Mouse (Mus musculus) induced T-regulatory cell, adult 2 months (primary cell): ENCODE data around the gene Chrne.
"Not testable (repeated sequence)": the region's sequence is repeated elsewhere in the genome, so short reads cannot be mapped to it uniquely, and the experiment has no call there.

Experiments
- DNase-seq: peaks from one replicate; pipeline ENCODE4 v3.0.0-alpha.2; 2012; ENCODE audit warnings: low read depth

Chrne gene

GRCm38 (mm10) chr11:70585457-70585856 is 33.6 kb downstream of the Chrne start:
- no peak for DNase-seq

DNA sequence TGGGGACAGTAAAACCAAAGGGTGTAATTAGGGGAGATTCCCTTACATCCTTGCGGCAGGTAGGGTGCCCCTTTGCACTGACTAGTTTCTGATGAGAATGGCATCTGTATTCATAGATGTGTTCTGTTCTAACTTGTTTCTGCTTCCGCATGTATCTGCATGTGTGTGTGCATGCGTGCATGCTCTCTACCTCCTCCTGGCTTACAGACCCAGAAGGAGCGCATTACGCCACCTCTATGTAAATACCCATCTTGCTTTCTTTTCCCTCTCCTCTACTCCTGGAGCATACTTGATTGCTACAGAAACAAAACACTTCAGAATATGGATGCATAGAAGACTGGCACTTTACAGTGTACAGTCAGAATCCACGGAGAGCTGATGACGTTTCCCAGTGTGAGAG is 35.2 kb downstream of the Chrne start:
- DNase-seq: no peak

- no peak for DNase-seq
These were observed 35.8 kb downstream of the Chrne start for GRCm38 (mm10) chr11:70583022-70583714.

DNA sequence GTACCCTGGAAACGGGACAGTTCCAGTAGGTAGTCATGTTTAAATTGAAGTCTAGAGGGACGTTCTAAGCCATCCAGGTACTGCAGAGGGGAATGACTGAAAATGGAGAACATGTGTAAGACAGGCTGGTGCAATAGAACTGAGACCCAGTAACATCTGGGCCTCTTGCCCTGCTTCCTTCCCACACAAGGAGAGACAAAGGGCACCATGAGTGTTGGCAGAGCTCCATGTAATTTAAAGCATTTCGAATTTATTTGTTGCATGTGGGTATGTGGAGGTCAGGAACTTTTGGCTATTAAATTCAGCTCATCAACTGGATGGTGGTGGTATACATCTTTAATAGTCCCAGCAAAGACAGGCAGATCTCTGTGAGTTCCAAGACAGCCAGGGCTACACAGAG is 36.8 kb downstream of the Chrne start:
- DNase-seq: no peak

DNA sequence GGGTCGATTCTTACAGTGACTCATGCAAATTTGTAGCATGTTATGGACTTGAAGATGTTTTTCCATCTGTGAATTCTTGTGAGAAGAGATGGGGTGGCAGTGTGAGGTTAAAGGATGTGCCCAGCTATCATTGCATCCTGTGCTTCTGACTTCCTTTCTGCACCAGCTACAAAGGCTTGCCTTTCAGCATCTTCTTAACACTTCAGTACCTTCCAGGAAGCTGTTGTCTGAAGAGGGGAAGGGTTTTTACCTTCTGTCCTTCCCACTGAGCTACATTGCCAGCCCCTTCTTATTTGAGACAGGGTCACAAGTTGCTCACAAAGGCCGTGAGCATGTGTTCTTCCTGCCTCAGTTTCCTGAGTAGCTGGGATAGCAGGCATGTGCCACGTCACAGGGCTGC is 38.1 kb downstream of the Chrne start:
- DNase-seq: peak; percentile 83

DNA sequence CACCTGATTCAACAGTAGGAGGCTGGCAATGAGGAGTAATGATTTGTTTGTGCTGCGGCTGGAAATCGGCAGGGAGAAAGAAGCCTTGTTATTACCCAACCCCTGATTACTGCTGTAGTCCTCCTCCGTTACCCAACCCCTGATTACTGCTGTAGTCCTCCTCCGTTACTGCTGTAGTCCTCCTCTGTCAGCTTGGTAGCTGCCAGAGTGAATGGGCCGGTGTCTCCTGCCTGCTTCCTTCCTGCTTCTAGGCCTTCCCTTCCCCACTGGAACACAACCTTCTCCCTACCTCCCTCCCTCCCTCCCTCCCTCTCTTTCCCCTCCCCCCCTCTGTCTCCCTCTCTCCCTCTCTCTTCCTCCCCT is 38.7 kb downstream of the Chrne start:
- no peak for DNase-seq

- DNase-seq: peak; percentile 71
These were observed 39.2 kb downstream of the Chrne start for GRCm38 (mm10) chr11:70579710-70580357.

DNA sequence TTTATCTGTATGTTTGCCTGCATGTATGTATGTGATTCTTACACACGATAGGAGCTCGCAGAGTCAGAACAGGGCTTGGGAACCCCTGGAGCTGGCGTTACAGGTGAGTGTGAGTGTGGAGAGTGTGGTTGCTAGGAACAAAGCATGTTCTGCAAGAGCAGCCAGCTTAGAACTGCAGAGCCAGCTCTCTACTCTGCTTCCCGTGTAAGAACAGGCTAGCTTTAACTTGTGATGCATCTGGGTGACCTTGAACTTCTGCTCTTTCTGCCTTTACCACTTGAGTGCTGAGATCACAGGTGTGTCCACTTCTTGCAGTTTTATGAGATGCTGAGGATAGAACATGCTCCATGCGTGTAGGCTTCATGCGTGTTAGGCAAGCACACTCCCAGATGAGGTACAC is 40.1 kb downstream of the Chrne start:
- DNase-seq: no peak

DNA sequence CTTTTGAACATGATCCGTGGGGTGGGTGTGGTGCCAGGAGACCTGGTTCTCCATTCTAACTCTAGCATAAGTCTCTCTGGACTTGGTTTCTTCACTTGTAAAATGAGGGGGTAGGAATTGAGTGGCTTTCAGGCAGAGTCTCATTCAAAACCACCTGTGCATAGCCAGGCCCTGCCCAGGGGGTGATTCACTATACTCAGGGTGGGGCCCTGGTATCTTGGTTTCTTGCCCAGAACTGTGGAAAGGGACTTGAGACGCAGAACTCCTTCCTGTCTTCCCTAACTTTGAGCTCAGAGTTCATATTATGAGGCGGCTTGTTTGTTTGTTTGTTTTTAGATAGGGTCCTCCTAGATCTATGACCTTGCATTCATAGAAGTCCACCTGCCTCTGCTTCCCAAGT is 41.8 kb downstream of the Chrne start:
- DNase-seq: no peak

GRCm38 (mm10) chr11:70573872-70574271 is 45.1 kb downstream of the Chrne start:
- DNase-seq: no peak

DNA sequence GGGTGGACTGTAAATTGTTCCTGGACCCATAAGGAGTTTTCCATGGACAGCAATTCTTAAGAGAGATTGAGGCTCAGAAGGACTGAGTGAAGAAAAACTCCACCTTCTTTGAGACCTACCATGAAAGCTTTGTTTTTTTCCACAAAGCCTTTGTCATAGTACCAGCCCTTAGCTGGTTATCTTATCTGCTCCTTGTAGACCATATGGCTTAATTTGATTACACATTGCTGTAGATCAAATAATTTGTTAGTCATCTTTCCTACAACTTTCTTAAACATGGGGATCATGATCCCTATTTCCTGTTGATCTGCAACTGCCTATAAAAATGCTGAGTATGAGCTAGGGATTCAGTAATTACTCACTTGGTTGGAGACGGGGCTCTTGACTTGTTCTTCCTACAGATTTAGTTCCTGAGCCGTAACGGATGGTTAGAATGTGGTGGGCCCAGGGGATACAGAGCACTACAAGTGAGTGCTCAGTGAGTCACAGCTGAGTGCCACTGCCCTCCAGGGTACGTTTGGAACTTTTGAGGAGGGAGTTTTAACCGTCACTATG is 46.6 kb downstream of the Chrne start:
- no peak for DNase-seq

- no peak for DNase-seq
These were observed 47.4 kb downstream of the Chrne start for GRCm38 (mm10) chr11:70571641-70572040.

DNA sequence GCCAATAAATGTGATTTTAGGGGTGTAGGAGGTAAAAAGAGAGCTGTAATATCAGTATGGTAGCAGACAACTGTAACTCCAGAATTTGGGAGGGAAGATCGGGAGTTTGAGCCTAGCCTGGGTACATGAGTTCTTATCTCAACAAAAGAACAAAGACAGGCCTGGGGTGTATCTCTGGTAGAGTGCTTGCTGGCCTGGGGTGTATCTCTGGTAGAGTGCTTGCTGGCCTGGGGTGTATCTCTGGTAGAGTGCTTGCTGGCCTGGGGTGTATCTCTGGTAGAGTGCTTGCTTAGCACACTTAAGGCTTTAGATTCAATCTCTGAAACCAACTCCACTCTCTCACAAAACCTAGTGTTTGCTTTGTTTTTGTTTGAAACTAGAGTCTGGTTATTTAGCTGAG is 48.4 kb downstream of the Chrne start:
- not testable (repeated sequence) for DNase-seq

GRCm38 (mm10) chr11:70566586-70566985 is 52.4 kb downstream of the Chrne start:
- no peak for DNase-seq
